Mouse (Mus musculus) thymus, adult 2 months (tissue): ENCODE results near the gene Kif1b.

Experiments used
- CTCF ChIP-seq: fragments of 200-500 bp; IDR thresholded peaks from 2 replicates; pipeline ENCODE4 v1.5.1; 2012; ENCODE audit warnings: mild to moderate bottlenecking, control low read depth, low read length, moderate library complexity, borderline replicate concordance; ENCODE audit not compliant: control insufficient read depth, poor library complexity, insufficient read depth; ENCODE audit errors: extremely low read depth
- POLR2A ChIP-seq: fragments of 200-500 bp; IDR thresholded peaks from 2 replicates; pipeline ENCODE4 v1.6.1; 2012; ENCODE audit warnings: mild to moderate bottlenecking, low read length, control low read depth, moderate library complexity; ENCODE audit not compliant: control insufficient read depth, poor library complexity, insufficient read depth; ENCODE audit errors: extremely low read depth

GRCm38 (mm10) chr4:149306712-149307595, 539 bp downstream of the Kif1b start:
- TF ChIP-seq CTCF (no peak), POLR2A (no peak)
